Mouse (Mus musculus) lung, embryonic 16.5 days (tissue): ENCODE results near the gene Krt83. TPM values are rescaled to one million over a fixed set of nuclear protein-coding genes. Genes with fewer than 3 reads are reported as not detected.
"Not testable (repeated sequence)": the region's sequence is repeated elsewhere in the genome, so short reads cannot be mapped to it uniquely, and the experiment has no call there.

Experiments used
- ATAC-seq: fragments of 200-750 bp; cut with Nextera tagmentation; 2 replicates; pipeline ENCODE4 v1.8.0; 2017; ENCODE audit warnings: low read depth, mild to moderate bottlenecking, moderate library complexity
- H3K27ac ChIP-seq: fragments of 300-500 bp; sonication (generic); 2 replicates; pipeline ENCODE4 v1.5.1; 2014; ENCODE audit warnings: mild to moderate bottlenecking, control low read depth, low read length
- H3K27me3 ChIP-seq: fragments of 300-500 bp; sonication (generic); 2 replicates; pipeline ENCODE4 v1.6.1; 2014; ENCODE audit warnings: low read depth, low read length, mixed read lengths; ENCODE audit not compliant: control insufficient read depth, insufficient read depth
- H3K36me3 ChIP-seq: fragments of 300-500 bp; sonication (generic); 2 replicates; pipeline ENCODE4 v1.6.1; 2014; ENCODE audit warnings: low read length; ENCODE audit not compliant: control insufficient read depth, insufficient read depth
- H3K4me1 ChIP-seq: fragments of 300-500 bp; sonication (generic); replicated peaks from 2 replicates; pipeline ENCODE4 v1.6.1; 2014; ENCODE audit warnings: low read length, mixed read lengths; ENCODE audit not compliant: control insufficient read depth, insufficient read depth
- H3K4me2 ChIP-seq: fragments of 300-500 bp; sonication (generic); 2 replicates; pipeline ENCODE4 v1.6.1; 2014; ENCODE audit warnings: low read depth, low read length, control low read depth
- H3K4me3 ChIP-seq: fragments of 300-500 bp; sonication (generic); 2 replicates; pipeline ENCODE4 v1.5.1; 2014; ENCODE audit warnings: mild to moderate bottlenecking, low read length, control low read depth
- H3K9ac ChIP-seq: fragments of 300-500 bp; sonication (generic); 2 replicates; pipeline ENCODE4 v1.6.1; 2014; ENCODE audit warnings: low read length, control low read depth
- H3K9me3 ChIP-seq: fragments of 300-500 bp; sonication (generic); 2 replicates; pipeline ENCODE4 v1.6.1; 2016; ENCODE audit warnings: low read length; ENCODE audit not compliant: control insufficient read depth
- WGBS: fragments of 180-500 bp; shearing (Covaris S2); extraction: QIAGEN DNeasy Blood & Tissue Kit; methylation state at CpG from one replicate; pipeline ENCODE4 v1.1.7; 2014; 5-methylcytosine and 5-hydroxymethylcytosine counted together
- polyA plus RNA-seq: library from polyadenylated mRNA; unstranded; fragments of >200 nt; fragmentation: Nextera tagmentation; extraction: Ambion mirVana; gene quantifications from 2 replicates; pipeline ENCODE4 v1.2.1, GENCODE M21; 2015

The Krt83 gene
- polyA plus RNA-seq, result not detected in 2 replicates

- Histone ChIP-seq H3K36me3 (no peaks in the 10 kb centered on the region), H3K9ac (no peak within 1 kb of the TSS), H3K27me3 (no peaks in the 10 kb centered on the region), H3K4me2 (no peak within 1 kb of the TSS), H3K4me3 (no peak within 1 kb of the TSS), H3K4me1 (peaks cover 6% of the 10 kb centered on the region; the same call in 1 of the 2 replicates), H3K27ac (no peak within 1 kb of the TSS), H3K9me3 (no peaks in the 10 kb centered on the region)
- WGBS, result 60% methylated on average over 6 of the region's 6 CpGs
- peak; percentile 41; the same call in 1 of the 2 replicates for ATAC-seq
Measured at GRCm38 (mm10) chr15:101491431-101491830, at the start of gene Krt83. Gene Krt83 (minus strand): TSS chr15:101491512.

DNA sequence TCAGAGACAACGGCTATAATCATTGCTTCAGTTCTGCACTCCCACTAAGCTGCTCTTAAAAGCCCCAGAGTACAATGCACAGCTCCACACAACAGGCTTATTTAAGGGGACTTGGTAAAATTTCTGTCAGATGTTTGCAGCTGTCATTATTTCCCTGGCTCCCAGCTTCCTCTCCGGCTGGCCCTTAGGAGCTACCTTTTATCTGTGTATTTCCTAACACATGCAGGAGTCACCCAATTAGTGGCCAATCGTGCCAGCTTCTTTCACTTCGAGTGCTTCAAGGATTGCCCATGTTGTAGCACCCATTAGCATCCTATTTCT, 47.2 kb upstream of the Krt83 start:
- H3K27ac ChIP-seq, result no peak overlapping the region
- H3K9ac ChIP-seq, result no peak overlapping the region
- H3K27me3 ChIP-seq, result no peaks in the 10 kb centered on the region
- peak; percentile 52; the same call in 1 of the 2 replicates for ATAC-seq
- H3K4me3 ChIP-seq, result no peak overlapping the region
- WGBS, result 40% methylated on average over 4 of the region's 4 CpGs
- no peak overlapping the region for H3K4me2 ChIP-seq
- H3K36me3 ChIP-seq, result no peaks in the 10 kb centered on the region
- H3K4me1 ChIP-seq, result no peaks in the 10 kb centered on the region
- no peaks in the 10 kb centered on the region for H3K9me3 ChIP-seq

DNA sequence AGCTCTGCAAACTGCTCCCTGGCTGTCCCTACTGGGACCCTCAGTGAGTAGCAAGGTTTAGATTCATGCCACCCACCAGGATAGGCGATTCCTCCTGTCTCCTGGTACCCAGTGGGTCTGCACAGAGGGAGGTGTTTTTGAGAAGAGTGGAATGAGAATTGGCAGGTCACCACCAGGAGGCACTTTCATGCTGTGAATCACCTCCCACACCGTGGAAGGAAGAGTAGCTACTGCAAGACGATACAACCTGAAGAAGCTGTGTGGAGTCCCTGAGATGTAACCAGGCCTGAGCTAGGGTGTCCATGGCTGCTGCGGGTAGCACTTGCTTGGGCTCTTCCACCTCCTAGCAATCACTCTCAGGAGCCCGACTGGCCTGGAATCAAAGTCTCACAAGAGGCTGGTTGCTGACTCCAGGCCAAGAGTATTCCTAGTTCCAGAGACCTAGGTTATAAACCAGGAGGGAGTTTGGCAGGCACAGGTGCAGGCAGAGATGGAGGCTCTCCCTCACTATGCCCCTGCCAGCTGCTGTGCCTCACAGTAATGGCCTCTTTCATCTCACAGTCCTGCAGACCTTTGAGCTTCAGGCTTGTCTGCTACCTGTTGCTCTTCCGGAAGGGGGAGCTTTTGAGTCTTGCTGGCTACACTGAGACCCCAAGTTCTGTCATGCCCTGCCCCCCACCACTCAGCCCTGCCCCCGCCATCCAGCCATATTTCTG, 46.7 kb upstream of the Krt83 start:
- no peaks in the 10 kb centered on the region for H3K36me3 ChIP-seq
- no peak overlapping the region for H3K27ac ChIP-seq
- no peaks in the 10 kb centered on the region for H3K4me1 ChIP-seq
- H3K27me3 ChIP-seq, result no peaks in the 10 kb centered on the region
- WGBS, result 30% methylated on average over 7 of the region's 7 CpGs
- no peak overlapping the region for H3K9ac ChIP-seq
- H3K4me3 ChIP-seq, result no peak overlapping the region
- no peaks in the 10 kb centered on the region for H3K9me3 ChIP-seq
- H3K4me2 ChIP-seq, result no peak overlapping the region
- ATAC-seq, result no peak

DNA sequence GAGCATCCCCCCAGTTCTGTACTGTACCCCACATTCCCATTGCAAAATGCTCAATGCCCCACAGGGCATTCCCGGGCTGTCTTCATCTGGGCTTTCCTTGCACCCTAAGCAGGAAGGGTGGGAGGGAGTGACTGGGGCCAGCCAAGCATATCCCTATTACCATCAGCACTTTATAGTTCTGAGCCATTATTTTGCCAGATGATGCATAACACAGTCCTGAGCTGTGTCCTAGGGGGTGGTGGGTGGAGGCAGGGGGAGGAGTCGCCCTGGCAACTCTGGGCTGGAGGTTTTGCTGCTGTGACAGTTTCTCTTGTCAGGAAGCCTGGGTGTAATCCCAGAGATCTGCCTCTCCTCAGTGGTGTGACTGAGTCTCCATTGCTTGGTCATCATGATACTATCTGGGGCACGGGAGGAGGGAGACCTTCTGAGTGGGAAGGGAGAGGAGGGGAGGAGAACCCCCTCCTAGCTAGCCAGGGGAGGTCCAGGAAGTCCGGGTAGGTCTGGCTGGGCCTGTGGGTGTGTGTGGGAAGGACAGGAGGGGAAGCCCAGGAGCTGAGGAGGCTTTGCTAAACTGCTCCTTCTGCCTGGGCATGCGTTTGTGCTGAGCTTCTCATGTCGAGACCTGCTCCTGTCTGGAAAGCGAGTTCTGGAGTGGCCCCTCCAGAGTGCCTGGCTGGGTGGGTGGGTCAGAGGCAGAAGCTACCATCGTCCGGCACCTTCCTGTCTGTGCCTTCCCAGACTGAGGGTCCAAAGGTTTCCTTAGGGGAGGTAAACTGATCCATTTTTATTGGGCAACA, 44.9 kb upstream of the Krt83 start:
- Histone ChIP-seq H3K36me3 (no peaks in the 10 kb centered on the region), H3K9ac (no peak overlapping the region), H3K9me3 (no peaks in the 10 kb centered on the region), H3K4me2 (no peak overlapping the region), H3K4me3 (no peak overlapping the region), H3K27me3 (no peaks in the 10 kb centered on the region), H3K27ac (no peak overlapping the region), H3K4me1 (no peaks in the 10 kb centered on the region)
- WGBS, result 50% methylated on average over 9 of the region's 9 CpGs
- ATAC-seq, result peak; percentile 54

DNA sequence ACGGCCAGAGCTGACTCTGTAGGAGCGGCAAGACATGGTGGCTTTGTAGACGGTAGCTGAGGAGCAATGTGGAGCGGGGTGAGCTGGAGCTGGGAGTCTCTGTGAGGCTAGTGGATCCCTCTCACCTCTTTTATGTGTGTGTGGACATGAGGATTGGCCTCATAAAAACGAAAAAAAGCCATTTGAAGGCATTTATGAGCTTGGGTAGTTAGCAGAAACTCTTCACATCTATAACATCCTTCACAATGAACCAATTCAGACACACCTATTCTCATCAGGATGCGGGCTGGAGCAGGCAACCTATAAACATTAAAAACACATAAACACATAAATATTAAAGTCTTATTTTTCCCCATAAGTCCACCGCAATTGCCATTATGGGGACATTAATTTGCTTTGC, 41.4 kb upstream of the Krt83 start, which contains the start of gene Krt84:
Gene Krt84 (minus strand): TSS at position 101 of the 400 bp plus-strand sequence.
- no peaks in the 10 kb centered on the region for H3K27me3 ChIP-seq
- no peaks in the 10 kb centered on the region for H3K9me3 ChIP-seq
- H3K4me2 ChIP-seq, result no peak within 1 kb of the TSS
- H3K4me1 ChIP-seq, result no peaks in the 10 kb centered on the region
- H3K36me3 ChIP-seq, result no peaks in the 10 kb centered on the region
- no peak within 1 kb of the TSS for H3K4me3 ChIP-seq
- ATAC-seq, result no peak
- WGBS, result 77% methylated on average over 7 of the region's 7 CpGs
- no peak within 1 kb of the TSS for H3K9ac ChIP-seq
- H3K27ac ChIP-seq, result no peak within 1 kb of the TSS

DNA sequence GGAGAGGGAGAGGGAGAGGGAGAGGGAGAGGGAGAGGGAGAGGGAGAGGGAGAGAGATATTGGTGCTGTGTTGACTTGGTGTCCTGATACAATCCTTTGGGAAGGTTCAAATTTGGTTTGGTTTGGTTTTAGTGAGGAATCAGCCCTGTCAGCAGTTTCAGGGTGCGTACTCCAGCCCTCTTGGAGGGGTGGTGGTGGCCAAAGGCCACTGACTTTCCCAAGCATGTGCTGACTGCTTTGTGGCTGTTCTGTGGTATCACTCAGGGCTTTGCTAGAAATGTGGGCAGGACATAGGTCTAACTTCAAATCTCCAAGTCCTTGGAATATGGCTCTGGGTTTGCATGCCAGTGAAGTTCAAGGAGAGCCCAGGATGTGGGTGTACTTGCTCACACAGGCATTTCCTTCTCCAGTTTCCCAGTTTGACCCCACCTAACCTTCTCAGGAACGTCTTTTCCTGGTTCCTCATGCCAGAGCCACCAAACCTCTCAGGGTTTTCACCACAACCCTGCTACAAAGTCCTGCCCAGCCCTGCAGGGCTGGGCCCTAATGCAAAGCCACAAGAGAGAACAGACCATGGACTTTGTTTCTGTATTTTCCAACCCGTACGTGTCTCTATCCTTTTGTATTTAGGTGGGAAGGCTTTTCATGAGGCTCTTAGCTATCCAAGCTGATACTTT, 31.4 kb upstream of the Krt83 start:
- Histone ChIP-seq H3K4me1 (no peaks in the 10 kb centered on the region), H3K9me3 (no peaks in the 10 kb centered on the region), H3K4me2 (no peak overlapping the region), H3K36me3 (no peaks in the 10 kb centered on the region), H3K27ac (no peak overlapping the region), H3K9ac (no peak overlapping the region), H3K27me3 (no peaks in the 10 kb centered on the region; the same call in 1 of the 2 replicates), H3K4me3 (no peak overlapping the region)
- WGBS, result 59% methylated on average over 4 of the region's 4 CpGs
- no peak for ATAC-seq

DNA sequence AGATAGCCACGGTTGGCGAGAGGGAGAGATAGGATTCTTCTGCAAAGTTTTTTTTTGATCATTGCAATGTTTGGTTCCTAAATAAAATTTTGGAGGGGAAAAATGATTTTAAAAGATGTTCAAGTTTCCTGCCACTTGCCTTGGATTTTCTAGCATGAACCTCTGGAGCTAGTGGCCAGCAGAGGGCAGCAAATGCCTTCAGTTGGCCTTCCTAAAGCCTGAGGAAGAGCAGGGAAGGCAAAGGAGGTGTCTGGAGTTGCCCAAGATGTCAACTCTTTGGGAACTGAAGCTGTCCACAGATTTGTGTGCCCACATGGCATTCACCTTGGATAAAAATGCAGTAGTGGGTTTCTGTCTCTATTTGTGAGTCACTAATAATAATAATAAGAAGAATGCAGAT, 28.5 kb upstream of the Krt83 start:
- Histone ChIP-seq H3K36me3 (no peaks in the 10 kb centered on the region), H3K4me2 (no peak overlapping the region)
- 11% methylated on average over 2 of the region's 2 CpGs for WGBS

DNA sequence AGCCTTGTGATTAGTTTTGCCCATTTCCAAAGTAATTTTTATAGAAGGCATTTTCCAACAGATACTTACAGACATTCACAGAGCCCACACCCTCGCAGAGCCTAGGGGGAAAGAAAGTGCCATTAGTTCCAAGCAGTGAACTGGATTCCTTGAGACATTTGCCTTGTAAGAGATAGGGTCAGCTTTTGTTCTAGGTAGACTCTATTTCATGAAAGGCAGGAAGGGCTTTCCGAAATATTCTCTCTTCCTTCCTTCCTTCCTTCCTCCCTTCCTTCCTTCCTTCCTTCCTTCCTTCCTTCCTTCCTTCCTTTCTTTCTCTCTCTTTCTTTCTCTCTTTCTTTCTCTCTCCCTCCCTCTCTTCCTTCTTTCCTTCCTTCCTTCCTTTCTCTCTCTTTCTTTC, 25.8 kb upstream of the Krt83 start, which contains the start of gene Gm49425:
Gene Gm49425 (minus strand): TSS at position 101 of the 400 bp plus-strand sequence.
- WGBS, result 76% methylated on average over 2 of the region's 2 CpGs
- H3K4me3 ChIP-seq, H3K27ac ChIP-seq, H3K9me3 ChIP-seq, H3K4me1 ChIP-seq, H3K4me2 ChIP-seq, H3K36me3 ChIP-seq, H3K9ac ChIP-seq, ATAC-seq, H3K27me3 ChIP-seq: not testable (repeated sequence)

More for the DNA sequence above, 28.5 kb upstream of the Krt83 start:
- no peak overlapping the region for H3K9ac ChIP-seq
- no peaks in the 10 kb centered on the region for H3K4me1 ChIP-seq
- H3K4me3 ChIP-seq, result no peak overlapping the region
- H3K27ac ChIP-seq, result no peak overlapping the region
- no peaks in the 10 kb centered on the region for H3K9me3 ChIP-seq
- ATAC-seq, result no peak
- no peaks in the 10 kb centered on the region; the same call in 1 of the 2 replicates for H3K27me3 ChIP-seq

DNA sequence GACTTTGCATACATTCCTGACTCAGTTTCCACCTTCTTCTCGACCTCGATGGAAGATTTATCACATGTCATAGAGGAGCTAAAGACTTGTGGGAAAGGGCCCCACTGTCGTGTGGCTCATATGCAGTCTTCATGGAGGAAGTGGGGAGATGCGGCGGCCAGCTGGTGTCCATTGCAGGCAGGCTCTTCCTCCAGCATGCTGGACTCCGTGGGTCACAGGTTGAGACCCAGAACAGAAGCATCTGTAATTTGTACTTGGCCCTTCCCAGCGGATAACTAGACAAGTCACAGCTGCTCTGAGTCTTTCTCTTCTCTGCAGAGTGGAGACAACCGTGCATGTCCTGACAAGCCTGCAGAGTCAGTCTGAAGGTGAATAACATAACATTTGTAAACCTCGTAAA, 16.9 kb upstream of the Krt83 start:
- Histone ChIP-seq H3K27me3 (no peaks in the 10 kb centered on the region), H3K4me2 (no peak overlapping the region), H3K9ac (no peak overlapping the region), H3K4me1 (no peaks in the 10 kb centered on the region), H3K4me3 (no peak overlapping the region), H3K27ac (no peak overlapping the region), H3K9me3 (no peaks in the 10 kb centered on the region), H3K36me3 (no peaks in the 10 kb centered on the region)
- peak; percentile 71 for ATAC-seq
- 49% methylated on average over 9 of the region's 9 CpGs for WGBS
